Mouse (Mus musculus): ENCODE measurements around the gene Map1b. TPM values are rescaled to one million over a fixed set of nuclear protein-coding genes. Genes with fewer than 3 reads are reported as not detected.

Map1b gene
- polyA plus RNA-seq, 1 experiment: 4.1 TPM

GRCm38 (mm10) chr13:99447002-99447401 lies 69.3 kb downstream of the Map1b start:
- no peaks in the 10 kb centered on the region; the same call in 1 of the 2 replicates for H3K4me1 ChIP-seq (ENCODE audit: control insufficient read depth, insufficient read depth, low read length)
- TF ChIP-seq POLR2A (IDR thresholded peaks at IDR 0.05; ENCODE audit: borderline replicate concordance, extremely low read depth, low read depth, low read length) (no peak), CTCF (IDR thresholded peaks at IDR 0.05; ENCODE audit: insufficient read depth, low read length) (no peak)
- WGBS: 62% methylated on average over 7 of the region's 7 CpGs

GRCm38 (mm10) chr13:99444880-99445279 lies 71.5 kb downstream of the Map1b start:
- H3K4me3 ChIP-seq (replicated peaks; ENCODE audit: extremely low read depth, low read depth, low read length): no peak overlapping the region
- WGBS: 6% methylated on average over 6 of the region's 6 CpGs
- no peaks in the 10 kb centered on the region; the same call in 1 of the 2 replicates for H3K4me1 ChIP-seq (ENCODE audit: control insufficient read depth, insufficient read depth, low read length)
- no peak for DNase-seq
- TF ChIP-seq CTCF (IDR thresholded peaks at IDR 0.05; ENCODE audit: insufficient read depth, low read length) (no peak), POLR2A (IDR thresholded peaks at IDR 0.05; ENCODE audit: borderline replicate concordance, extremely low read depth, low read depth, low read length) (no peak)

More at GRCm38 (mm10) chr13:99447002-99447401, 69.3 kb downstream of the Map1b start:
- no peak overlapping the region for H3K4me3 ChIP-seq (replicated peaks; ENCODE audit: extremely low read depth, low read depth, low read length)
- no peak for DNase-seq

- no peak for DNase-seq
- TF ChIP-seq POLR2A (IDR thresholded peaks at IDR 0.05; ENCODE audit: borderline replicate concordance, extremely low read depth, low read depth, low read length) (no peak), CTCF (IDR thresholded peaks at IDR 0.05; ENCODE audit: insufficient read depth, low read length) (no peak)
- Histone ChIP-seq H3K4me1 (ENCODE audit: control insufficient read depth, insufficient read depth, low read length) (no peaks in the 10 kb centered on the region; the same call in 1 of the 2 replicates), H3K4me3 (replicated peaks; ENCODE audit: extremely low read depth, low read depth, low read length) (no peak overlapping the region)
- WGBS: 30% methylated on average over 10 of the region's 10 CpGs
These were observed 71.9 kb downstream of the Map1b start for GRCm38 (mm10) chr13:99444431-99444871.

DNA sequence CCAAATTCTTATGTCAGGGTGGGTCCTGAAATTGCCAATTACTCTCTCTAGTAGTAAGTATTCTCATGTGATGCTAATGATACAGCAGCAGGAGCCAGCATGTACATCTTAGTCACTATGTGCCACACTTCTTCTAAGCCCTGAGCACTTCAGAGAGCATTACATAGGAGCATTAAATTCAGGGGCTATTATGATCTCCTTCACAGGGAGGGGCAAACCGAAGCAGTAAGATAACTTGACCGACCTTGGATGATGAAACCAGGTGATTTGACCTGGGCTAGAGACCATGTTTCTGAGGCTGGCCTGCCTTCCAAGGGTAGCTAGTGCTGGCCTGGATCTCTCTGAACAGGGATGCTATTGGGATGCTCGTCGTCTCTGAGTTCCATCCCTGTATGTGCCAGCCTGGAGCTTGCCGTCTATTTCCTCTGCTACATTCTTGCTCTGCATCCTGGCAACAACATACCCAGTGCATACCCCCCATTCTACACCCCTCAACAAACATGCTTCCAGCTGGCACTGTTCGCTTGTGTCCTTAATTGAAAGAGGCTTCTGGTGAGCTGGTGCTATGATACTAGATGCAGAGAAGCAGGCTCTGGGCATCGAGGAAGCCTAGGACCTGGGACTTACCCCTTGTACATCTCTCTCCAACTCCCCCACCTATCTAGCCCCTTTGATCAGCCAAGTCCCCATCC lies 72.7 kb downstream of the Map1b start:
- H3K4me3 ChIP-seq (replicated peaks; ENCODE audit: extremely low read depth, low read depth, low read length): no peak overlapping the region
- 89% methylated on average over 7 of the region's 7 CpGs for WGBS
- H3K4me1 ChIP-seq (ENCODE audit: control insufficient read depth, insufficient read depth, low read length): no peaks in the 10 kb centered on the region; the same call in 1 of the 2 replicates
- no peak for DNase-seq
- no peak for TF ChIP-seq POLR2A (IDR thresholded peaks at IDR 0.05; ENCODE audit: borderline replicate concordance, extremely low read depth, low read depth, low read length)
- TF ChIP-seq CTCF (IDR thresholded peaks at IDR 0.05; ENCODE audit: insufficient read depth, low read length): no peak

- DNase-seq: no peak
- Histone ChIP-seq H3K4me3 (replicated peaks; ENCODE audit: extremely low read depth, low read depth, low read length) (no peak overlapping the region), H3K4me1 (ENCODE audit: control insufficient read depth, insufficient read depth, low read length) (no peaks in the 10 kb centered on the region; the same call in 1 of the 2 replicates)
- TF ChIP-seq POLR2A (IDR thresholded peaks at IDR 0.05; ENCODE audit: borderline replicate concordance, extremely low read depth, low read depth, low read length): no peak
- TF ChIP-seq CTCF (IDR thresholded peaks at IDR 0.05; ENCODE audit: insufficient read depth, low read length): no peak
- WGBS: 89% methylated on average over 12 of the region's 12 CpGs
These were observed 73.7 kb downstream of the Map1b start for GRCm38 (mm10) chr13:99442434-99443249.

- Histone ChIP-seq H3K4me3 (replicated peaks; ENCODE audit: extremely low read depth, low read depth, low read length) (no peak overlapping the region), H3K4me1 (ENCODE audit: control insufficient read depth, insufficient read depth, low read length) (no peaks in the 10 kb centered on the region)
- 75% methylated on average over 18 of the region's 18 CpGs for WGBS
- no peak for DNase-seq
- TF ChIP-seq CTCF (IDR thresholded peaks at IDR 0.05; ENCODE audit: insufficient read depth, low read length): no peak
- no peak for TF ChIP-seq POLR2A (IDR thresholded peaks at IDR 0.05; ENCODE audit: borderline replicate concordance, extremely low read depth, low read depth, low read length)
These were observed 74.5 kb downstream of the Map1b start for GRCm38 (mm10) chr13:99441700-99442433.

GRCm38 (mm10) chr13:99440228-99440627 lies 76.1 kb downstream of the Map1b start:
- Histone ChIP-seq H3K4me1 (ENCODE audit: control insufficient read depth, insufficient read depth, low read length) (no peaks in the 10 kb centered on the region), H3K4me3 (replicated peaks; ENCODE audit: extremely low read depth, low read depth, low read length) (no peak overlapping the region)
- WGBS: 99% methylated on average over 2 of the region's 2 CpGs
- no peak for DNase-seq
- TF ChIP-seq CTCF (IDR thresholded peaks at IDR 0.05; ENCODE audit: insufficient read depth, low read length) (no peak), POLR2A (IDR thresholded peaks at IDR 0.05; ENCODE audit: borderline replicate concordance, extremely low read depth, low read depth, low read length) (no peak)

GRCm38 (mm10) chr13:99439357-99439756 lies 77.0 kb downstream of the Map1b start:
- WGBS: 87% methylated on average over 5 of the region's 5 CpGs
- no peaks in the 10 kb centered on the region for H3K4me1 ChIP-seq (ENCODE audit: control insufficient read depth, insufficient read depth, low read length)
- TF ChIP-seq POLR2A (IDR thresholded peaks at IDR 0.05; ENCODE audit: borderline replicate concordance, extremely low read depth, low read depth, low read length) (no peak), CTCF (IDR thresholded peaks at IDR 0.05; ENCODE audit: insufficient read depth, low read length) (no peak)
- no peak overlapping the region for H3K4me3 ChIP-seq (replicated peaks; ENCODE audit: extremely low read depth, low read depth, low read length)
- no peak for DNase-seq

DNA sequence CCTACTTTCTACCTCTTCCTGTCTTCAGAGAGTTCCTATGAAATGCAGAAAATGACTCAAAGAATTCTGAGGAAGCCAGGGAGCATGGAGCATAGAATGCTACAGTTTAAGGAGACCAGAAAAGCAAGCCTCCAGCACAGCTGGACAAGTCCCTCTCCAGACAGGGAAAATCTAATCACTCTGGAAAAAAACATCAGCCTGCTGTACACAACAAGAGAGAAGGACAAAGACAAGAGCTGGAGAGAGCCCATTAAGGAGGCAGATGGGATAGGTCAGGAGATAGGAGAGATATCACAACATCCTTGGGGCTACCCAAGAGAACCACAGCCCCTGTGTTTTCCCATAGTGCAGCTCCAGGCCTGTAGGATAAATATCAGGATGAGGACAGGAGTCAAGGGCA lies 79.3 kb downstream of the Map1b start:
- DNase-seq: no peak
- no peak overlapping the region for H3K4me3 ChIP-seq (replicated peaks; ENCODE audit: extremely low read depth, low read depth, low read length)
- no peaks in the 10 kb centered on the region for H3K4me1 ChIP-seq (ENCODE audit: control insufficient read depth, insufficient read depth, low read length)
- TF ChIP-seq POLR2A (IDR thresholded peaks at IDR 0.05; ENCODE audit: borderline replicate concordance, extremely low read depth, low read depth, low read length): no peak
